Mouse (Mus musculus) lung, postnatal 10 days (tissue): ENCODE measurements at regions not wholly inside any gene's neighbourhood (a gene's known extent, or its start where the extent isn't known, plus 50 kb on each side); places are given as distances from the start of the nearest gene placed in this dataset.

Experiments
- DNase-seq: peaks from one replicate; pipeline ENCODE4 v3.0.0; 2021

DNA sequence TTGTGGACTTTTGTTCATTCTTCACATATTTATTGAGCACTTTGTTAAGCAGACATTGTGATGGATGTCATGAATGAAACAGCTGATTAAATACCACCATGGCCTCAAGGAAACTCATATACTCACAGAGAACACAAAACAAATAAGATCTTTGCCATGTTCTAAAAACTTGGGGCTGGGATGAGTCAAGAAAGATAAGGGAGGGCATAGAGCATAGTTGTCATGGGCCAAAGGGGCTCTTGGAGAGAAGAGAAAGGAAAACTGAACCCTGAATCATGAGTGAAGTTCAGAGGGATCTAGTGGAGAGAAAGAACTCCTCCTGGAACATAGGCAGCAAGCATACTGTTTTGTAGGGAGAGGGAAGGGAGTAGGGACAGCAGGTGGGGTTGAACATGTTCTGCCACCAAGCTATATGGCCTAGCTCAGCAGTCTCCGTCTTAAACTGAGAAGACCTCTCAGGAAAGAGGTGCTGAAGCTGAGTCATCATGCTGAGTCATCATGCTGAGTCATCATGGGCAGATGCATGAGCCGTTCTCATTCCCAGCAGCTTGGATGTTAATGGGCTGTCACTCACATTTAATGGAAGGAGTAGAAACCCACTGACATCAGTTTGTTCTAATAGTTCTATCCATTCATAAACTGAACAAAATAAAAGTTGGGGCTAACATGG is 69.6 kb downstream of the Cetn3 start:
- DNase-seq, result no peak

DNA sequence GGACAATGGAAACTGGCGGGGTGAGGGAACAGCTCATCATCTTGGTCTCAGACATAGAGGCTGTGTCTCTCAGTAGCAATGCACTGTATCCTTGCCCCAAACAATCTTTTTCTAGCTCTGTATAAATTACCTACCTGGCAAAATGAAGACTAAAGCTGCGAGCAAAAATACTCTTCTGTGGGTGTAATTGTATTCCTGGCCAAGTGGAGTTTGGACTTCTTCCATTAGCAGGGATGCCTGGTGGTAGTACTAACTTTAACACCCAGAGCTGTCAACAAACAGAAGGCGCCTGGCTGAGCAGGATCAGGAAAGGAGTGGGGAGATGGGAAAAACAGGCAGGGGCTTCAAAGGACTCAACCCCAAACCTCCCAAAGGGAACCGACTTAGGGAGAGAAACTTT is 73.2 kb downstream of the Cetn3 start:
- peak; percentile 16 for DNase-seq

DNA sequence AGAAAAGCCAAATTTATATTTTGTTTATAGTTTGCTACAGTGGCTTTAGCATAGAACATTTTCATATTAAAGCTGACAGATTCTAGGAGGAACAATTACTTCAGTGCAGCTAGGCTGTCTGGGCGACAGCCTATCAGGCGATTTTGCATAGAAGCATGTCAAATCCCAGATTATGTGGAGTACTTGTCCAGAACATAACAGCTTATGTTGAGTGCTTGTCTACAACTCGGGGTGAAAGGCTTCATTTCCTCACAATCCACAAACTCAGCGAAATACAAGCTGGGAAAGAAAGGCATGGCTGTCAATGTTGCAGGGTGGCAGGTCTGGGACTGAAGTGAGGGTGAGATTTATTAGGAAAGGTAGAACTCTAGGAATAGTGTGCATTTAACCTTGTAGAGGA is 77.8 kb downstream of the Cetn3 start:
- DNase-seq, result no peak

DNA sequence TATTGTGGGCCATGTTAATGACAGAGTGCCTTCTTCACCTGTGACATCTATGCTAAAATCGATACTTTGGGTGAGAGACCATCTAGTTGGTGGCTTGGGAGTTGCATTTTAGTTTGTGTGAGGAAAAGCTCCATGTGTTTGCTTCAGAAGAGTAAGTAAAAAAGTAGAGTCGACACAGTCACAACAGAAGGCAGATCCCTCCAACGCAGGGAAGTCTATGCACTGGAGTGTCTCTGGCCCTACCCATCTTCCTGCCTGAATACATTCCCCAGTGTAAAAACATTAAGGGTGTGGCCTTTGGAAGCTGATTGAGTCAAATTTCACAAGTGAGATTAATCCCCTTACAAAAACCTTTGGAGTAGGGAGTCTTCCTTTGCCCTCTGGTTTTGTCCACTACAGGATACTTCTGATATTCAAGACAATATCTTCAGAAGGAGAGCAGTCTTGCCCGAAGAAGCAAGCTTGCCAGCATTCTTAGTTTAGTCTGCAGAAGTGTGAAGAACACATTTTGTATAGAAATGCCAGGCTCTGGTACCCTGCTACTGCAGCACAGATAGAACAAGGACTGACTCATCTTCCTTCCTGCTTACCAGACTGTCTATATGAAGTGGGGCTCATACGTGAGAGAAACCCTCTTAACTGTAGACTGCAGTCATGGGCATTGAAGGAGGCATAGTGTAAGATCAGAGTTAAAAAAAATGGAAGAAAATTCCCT is 79.2 kb downstream of the Cetn3 start:
- no peak for DNase-seq

DNA sequence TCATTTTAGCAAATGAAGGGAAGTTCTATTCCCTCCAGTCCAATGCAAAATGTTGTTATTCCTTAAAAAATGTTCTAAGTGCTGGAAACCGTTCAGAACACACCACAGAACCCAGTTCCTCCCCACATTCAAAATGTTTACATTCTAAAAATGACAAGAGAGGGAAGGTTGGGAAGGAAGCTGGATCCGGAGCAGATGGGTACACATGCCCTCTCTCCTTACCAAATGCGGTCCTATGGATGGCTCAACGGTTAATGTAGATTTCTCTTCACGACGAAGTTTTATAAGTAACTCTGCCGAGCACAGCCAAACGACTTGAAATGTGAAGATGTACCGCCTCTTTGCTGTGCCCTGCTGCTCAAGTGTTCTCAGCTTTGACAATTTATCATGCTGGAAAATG is 88.3 kb downstream of the Cetn3 start:
- no peak for DNase-seq

DNA sequence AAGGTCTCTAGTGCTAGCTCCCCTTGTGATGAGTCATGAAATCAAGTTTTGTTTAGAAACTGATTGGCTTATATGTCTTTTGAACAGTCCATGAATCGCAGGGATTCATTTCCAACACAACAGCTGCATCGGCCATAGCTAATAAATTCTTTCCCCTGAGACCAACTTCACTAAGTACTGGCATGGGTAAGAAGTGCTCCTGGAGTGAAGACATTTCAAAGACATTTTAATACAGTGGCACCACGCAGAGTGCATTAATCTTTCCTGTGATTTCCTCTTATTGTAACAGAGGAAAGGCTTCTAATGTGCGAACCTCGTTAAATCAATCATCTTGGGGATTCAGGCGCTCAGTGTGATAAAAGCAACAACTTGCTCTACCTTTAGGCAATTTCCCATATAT is 103.0 kb downstream of the Cetn3 start:
- no peak for DNase-seq

DNA sequence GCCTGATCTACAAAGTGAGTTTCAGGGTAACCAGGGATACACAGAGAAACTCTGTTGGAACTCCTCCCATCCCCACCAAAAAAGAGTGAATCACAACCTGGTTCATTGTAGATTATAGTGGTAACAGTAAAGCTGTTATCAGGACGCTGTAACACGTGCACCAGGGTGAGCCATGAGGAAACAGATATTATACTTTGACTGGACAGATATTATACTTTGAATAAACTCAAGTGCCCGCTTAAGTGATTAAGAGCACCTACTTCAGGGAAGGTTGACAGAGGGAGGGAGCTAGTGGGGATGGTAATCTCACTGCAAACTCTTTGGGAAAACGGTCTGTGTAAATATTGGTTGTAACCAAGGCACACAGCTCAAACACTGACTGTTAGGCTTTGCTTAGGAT is 147.4 kb downstream of the Cetn3 start:
- no peak for DNase-seq

DNA sequence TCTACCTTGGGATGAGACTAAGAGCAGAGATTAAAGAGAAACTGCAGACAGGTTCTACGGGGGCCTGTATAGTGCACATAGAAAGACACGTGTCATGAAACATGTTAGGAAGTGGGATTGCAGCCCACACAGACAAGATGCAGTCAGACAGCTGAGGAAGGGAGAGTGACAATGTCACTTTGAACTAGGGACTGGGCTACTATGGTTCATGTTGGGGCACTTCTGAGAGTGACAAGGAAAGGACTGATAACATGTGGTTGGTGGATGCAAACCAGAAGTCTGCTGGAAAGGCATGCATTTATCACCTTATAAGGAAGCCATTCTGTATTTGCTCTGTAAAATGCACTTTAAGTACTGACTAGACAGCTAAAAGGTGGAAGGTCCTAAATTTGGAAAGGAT is 148.3 kb downstream of the Cetn3 start:
- no peak for DNase-seq

DNA sequence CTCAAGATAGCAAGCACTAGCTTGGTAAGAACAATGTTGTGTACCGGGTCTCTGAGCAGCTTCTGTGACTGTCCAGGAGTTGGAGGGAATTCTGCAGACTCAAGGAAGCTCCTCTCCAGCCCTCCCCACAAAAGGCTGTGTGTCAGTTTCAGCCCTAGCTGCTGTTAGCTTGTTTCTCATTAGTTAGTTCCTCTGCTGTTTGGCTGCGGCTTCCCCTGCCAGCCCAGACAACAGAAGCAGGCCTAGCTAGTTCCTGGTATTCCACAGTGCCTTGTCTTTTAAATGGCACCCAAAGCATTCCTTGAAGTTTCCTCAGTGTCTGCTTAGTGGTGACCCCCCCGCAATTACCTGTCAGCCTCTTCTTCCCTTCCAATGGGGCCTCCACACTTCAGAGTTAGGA is 154.2 kb downstream of the Cetn3 start:
- no peak for DNase-seq

DNA sequence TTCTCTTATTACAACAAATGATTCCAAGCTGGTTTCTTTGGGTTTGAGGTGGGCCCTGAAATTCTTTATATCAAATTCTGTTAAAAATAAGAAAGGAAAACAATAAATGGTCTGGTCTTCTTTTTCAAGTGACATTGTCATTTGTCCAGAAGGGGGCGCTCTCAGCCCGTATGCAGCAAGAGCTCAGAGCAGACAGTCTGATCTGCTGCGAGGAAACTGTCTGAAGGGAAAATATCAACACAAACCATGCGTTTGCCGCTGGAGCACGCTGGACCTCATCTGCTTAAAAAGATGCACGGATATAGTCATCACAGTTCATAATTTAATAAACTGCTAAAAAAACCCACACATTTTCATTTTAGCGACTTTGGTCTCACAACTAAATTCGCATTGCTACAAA is 161.2 kb downstream of the Cetn3 start:
- peak; percentile 86 for DNase-seq

DNA sequence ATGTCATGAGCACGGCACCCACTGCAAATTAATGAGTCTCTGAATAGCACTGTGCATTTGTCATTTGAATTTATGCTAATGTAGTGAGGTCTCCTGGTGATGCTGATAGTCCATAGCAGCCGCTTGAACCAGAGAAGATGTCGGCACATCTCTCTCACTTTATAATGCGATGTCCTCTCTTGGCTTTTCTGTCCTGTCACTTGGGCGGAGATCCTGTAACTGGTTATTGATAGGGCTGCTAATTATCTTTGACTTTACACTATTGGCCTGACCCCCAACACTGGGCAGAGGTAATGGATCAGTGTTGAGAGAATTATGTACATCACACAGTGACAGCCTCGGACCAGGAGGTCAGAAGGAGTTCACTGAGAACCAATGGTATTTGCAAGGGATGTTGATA is 161.6 kb downstream of the Cetn3 start:
- no peak for DNase-seq

DNA sequence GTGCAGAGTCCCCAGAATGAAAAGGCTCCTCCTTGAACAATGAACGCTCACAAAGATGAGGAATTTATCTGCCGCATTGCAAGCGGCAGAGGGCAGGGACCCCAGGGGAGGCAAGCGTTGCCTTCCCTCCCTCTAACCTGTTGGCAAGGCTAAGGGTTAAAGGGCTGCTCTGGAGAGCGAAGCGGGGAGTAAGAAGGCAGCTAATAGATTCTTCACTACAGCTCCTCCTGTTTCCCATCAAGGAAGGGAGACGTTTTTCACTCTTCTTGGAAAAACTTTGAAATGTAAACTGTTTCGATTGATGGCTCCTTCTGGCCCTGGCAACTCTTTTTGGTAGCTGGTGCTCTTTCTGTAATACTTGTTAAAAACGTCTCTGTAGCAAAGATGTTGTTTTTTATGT is 162.9 kb downstream of the Cetn3 start:
- DNase-seq, result no peak

DNA sequence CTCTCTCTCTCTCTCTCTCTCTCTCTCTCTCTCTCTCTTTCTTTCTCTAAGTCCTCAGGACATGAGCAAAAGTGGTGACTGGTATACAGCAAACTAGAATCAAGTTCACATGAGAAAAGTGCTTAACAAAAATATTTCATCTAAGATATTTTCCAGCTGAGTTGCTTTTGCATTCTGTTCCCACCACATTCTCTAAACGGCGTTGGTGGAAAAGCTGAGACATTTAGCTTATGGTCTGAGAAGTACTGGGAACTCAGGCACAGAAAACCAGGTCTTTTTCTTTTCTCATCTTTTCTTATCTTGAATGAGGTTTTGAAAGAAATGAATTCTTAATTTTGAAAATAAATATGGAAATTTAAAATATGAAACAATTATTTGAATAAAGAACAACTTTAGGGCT is 182.6 kb downstream of the Cetn3 start:
- DNase-seq, result no peak

DNA sequence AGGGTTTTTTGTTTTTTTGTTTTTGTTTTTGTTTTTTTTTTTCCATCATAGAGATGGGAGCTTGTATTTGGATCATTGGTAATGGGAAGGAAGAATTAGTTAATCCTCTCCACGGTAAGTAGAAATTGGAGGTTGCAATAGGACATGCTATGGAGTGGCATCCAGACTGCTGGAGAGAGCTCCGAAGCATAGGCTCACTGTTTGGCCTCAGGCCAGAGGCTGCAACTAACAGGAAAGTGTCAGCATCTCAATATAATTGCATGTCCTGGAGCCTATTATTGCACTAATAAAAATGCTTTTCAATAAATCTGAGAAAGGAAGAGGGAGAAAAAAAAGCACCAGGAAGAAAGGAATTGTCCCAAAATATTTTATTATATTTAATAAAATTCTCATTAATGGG is 193.0 kb downstream of the Cetn3 start:
- no peak for DNase-seq

DNA sequence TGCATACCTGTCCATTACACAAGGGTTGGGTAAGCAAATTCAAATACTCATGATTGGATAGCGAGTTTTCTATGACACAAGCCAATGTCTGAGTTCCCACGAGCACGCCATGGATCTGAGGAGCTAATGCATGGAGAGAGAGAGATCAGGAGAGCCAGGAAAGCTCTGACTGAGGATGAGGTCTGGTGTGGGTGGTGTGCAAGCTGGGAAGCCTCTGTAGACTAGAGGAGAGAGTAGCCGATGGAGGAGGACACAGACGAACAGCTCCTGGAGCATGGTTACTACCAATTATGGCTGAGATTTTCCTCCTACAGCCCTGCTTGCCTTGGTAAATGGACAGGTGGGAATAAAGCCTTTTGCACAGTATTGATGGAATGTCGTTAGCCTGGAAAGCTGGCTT is 195.1 kb downstream of the Cetn3 start:
- DNase-seq, result no peak

DNA sequence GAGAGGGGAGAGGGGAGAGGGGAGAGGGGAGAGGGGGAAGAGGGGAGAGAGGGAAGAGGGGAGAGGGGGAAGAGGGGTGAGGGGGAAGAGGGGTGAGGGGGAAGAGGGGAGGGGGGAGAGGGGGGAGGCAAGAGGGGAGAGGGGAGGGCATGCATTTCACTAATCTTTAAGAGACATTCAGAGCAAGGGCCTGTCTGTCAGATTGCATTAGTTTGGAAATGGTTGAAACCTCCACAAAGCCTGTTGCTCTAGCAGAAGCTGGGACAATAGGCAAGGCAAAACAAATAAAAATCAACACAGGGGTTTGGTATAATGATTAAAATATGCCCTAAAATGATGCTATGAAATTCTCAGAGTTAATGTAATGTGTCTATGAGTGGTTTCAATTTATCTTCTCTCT is 196.4 kb downstream of the Cetn3 start:
- no peak for DNase-seq

DNA sequence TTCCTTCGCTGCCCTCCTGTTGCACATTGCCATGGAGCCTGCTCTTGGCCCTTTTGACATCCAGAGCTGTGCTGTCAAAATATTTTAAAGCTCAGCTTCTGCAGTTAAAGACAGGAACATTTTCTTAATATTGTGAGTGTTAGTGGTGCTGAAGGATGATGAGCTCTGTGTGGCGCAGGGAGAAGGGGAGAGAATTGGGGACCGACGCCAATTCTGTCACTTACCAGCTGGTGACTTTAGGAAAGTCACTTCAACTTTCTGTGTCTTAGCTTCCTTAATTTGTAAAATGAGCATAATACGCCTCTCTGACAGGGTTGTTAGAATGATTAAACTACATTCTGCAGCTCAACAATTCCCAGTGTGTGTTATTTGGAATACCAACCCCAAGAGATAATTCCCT is 197.2 kb downstream of the Cetn3 start:
- DNase-seq, result peak; percentile 6

DNA sequence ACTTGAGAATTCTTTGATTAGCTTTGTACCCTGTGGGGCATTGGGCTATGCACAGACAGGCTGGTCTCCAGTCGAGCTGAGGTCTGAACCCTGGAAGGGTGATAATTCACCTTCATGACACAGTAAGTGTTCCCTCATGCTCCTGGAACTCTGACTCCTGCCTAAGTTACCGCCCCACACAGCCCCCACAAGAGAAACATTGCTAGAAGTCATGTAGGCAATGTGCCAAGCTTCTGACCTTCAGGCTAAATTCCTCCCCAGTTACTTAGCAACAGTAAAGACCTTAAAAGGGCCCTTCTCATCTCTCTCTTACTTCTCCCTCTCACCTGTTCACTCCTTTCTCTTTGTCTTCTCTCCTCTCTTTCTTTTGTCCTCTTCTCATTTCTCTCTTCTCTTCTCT is 199.6 kb downstream of the Cetn3 start:
- DNase-seq, result no peak

DNA sequence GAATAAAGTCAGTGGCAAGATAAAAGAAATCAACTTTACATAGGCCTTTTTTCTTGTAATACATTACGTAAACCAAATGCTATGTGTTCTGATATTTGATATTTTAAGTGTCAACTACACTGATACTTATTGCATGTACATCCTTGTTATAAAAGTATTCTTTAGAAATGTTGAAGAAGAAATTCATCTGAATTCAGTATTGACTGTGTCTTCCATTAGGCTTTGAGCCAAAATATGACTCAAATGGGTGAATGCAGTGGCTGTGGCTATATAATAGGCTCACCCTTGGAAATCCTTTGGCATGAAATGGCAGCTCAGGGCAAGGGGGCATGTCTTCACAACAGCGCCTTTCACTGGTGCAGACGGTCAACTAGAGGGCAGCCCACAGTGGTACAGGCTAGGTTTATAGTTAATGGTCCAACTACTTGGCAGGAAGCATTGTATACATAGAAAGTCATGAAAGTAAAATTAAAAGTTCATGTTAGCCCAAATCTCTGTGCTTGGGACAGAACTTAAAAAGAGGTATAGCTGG is 217.9 kb downstream of the Cetn3 start:
- DNase-seq, result no peak

DNA sequence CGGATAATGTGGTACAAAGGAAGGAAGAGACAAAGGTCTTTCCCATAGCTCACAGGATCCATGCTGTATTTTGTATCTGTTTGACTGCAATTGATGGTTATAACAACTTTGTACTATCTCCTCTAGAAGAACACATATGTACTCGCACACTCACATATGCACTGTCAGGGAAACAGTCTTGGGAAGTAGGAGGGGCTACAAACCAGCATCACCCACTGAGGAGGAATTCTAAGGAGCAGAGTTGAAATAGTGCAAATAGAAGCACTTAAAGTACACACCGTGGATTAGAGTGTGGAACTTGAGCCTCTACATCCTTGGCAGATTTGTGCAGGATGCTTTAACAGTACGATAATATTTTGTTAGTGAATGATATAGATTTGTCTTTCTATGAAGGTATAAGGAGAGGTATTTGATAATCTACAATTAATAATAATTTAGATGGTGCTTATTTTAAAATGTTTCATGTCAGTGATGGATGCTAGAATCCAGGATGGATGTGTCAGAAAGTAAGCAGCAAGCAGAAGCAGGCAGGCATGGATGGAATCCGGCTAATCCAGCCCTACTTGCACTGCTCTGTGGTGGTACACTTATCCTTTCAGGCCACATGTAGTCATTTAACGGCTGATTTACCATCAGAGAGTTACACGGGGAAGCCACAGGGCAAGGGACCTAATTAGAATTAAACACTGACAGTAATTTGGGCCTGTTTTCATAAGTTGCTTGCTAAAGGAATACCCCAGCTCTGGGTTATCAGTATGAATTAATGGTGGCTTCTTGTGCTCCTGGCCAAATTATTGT is 223.3 kb downstream of the Cetn3 start:
- no peak for DNase-seq

DNA sequence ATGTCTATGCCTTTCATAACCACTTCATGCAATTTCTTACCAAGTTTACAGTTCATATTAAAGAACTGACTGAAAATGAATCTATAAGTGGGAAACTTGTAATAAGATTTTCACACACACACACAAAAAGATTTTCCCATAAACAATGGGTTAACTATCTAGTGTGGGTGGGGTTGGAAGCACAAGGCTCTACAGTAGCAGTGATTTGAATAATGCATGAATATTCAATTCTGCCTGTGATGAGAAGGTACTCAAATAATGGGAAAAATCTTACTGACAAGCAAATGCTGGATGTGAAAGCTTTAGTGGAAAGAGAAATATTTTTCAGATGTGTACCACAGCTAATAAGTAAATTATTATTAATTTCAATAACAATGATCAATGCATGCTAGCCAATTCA is 224.3 kb downstream of the Cetn3 start:
- no peak for DNase-seq

DNA sequence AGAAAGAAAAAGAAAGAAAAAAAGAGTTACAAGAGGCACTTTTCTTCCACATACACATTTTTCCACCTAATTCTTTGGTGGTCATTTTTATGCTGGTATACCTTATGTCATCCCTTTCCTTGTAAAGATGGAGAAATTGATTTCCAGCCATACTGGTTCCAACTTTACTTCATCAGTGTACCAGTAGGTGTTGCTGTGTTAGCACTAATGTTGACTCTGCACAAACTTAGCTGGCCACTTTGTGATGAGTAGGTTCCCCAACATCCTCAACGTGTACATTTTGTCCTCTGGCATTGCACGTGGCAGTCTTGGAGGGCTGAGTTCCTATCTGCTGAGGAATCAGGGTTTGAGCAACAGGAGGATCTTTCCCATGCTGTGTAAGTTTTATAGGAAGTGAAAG is 256.7 kb downstream of the Cetn3 start:
- DNase-seq, result no peak

DNA sequence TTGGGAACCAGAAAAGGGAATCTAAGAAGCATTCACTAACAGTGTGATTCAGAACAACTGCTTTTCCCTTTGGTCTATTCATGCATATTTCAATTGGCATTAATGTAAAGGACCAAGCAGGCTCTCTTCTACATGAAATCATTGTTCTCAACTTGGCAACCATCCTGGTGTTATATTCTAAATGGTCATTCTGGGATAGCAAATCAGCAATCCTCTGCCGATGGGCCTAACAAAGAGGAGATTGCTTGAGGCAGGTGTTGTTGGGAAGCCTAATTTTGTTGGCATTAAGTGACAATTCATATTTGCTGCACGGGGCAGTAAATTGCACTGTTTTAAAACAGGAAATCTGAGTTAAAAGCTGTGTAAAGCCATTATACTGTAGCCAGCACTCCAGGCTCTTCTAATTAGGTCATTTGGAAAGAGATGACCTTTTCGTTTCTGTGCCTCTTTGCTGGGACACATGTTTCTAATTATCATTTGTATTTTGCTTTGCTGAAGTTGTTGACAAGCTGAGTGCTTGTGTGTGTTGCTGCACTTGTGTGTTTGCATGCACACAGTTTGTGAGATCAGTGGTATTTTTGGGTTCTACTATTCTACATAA is 275.4 kb downstream of the Cetn3 start:
- no peak for DNase-seq

DNA sequence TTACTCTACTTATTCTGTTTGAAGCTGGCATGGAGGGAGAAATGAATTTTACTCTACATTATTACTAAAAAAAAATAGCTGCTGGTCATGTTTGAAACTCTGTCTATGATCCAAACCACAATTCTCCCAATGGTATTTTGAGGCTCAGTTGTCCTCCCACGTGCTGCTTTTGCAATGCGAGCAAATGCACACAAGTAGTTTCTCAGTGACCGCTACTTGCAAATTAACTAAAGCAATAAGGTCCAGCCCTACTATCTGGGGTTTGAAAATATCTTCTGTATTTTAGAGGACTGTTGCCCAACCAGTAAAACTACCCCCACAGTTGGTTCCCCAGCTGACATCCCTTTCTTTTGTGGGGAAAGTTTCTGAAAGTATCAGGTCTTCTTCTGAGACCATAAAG is 276.0 kb downstream of the Cetn3 start:
- DNase-seq, result no peak
